8 mouse cellular contexts compared by ENCODE assay signal in the genomic region with DNA sequence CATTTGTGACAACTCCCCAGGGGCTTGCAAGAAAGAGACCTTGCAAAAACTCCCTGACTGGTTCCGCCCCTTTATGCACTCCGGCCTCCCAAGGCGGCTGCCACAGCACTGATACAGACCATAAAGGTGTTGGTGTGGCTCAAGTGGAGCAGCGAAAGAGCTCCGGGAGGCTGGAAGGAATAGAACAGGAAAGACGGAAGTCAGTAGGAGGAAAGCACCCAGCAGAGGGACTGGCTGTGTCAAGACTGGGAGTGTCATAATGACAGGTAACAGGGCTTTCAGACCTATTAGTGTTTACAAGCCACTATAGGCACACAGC. TPM values are rescaled to one million over a fixed set of nuclear protein-coding genes. Genes with fewer than 3 reads are reported as not detected.
A peak's percentile ranks its signal among the peaks of the same experiment; 100 is the strongest.
DNase-seq lines count a peak whose midpoint lies in the region; ATAC-seq lines count a peak whose summit lies in the region.

No protein-coding gene starts in this region.

- peak; percentile 8 for ATAC-seq in inflammation-experienced regulatory T-cells, adult 6 months
- ATAC-seq in midbrain, embryonic 12.5 days (ENCODE audit: low FRiP score, low read depth): no peak

- no peak overlapping the region for H3K9ac ChIP-seq in midbrain, embryonic 12.5 days (replicated peaks)

- peak overlapping the region; percentile 85 for H3K4me2 ChIP-seq in midbrain, embryonic 12.5 days (replicated peaks)

- no peaks in the 10 kb centered on the region for H3K4me1 ChIP-seq in brown adipose tissue, adult 24 weeks (ENCODE audit: control insufficient read depth, insufficient read depth, insufficient read length, low read length)
- H3K4me1 ChIP-seq in midbrain, embryonic 12.5 days: peaks cover 14% of the 10 kb centered on the region

- no peak overlapping the region for H3K27ac ChIP-seq in brown adipose tissue, adult 24 weeks (replicated peaks; ENCODE audit: low read depth, low read length)
- no peak overlapping the region for H3K27ac ChIP-seq in midbrain, embryonic 12.5 days (replicated peaks)

- peaks cover 54% of the 10 kb centered on the region for H3K27me3 ChIP-seq in midbrain, embryonic 12.5 days

- WGBS in midbrain, embryonic 12.5 days: 16% methylated on average over 6 of the region's 6 CpGs

- H3K36me3 ChIP-seq in midbrain, embryonic 12.5 days: peaks cover 3% of the 10 kb centered on the region

- H3K4me3 ChIP-seq in brown adipose tissue, adult 24 weeks (ENCODE audit: insufficient read depth, low read depth, low read length): peak overlapping the region; percentile 56; the same call in 1 of the 2 replicates
- H3K4me3 ChIP-seq in midbrain, embryonic 12.5 days: peak overlapping the region; percentile 52

- peak; percentile 11 for DNase-seq in kidney, adult 11 months
- no peak for DNase-seq in kidney, postnatal 10 days
- DNase-seq in layer of hippocampus, postnatal 10 days (ENCODE audit: low spot score in 2 of 2): no peak
- DNase-seq in right cerebral cortex, postnatal 25 days: no peak
- DNase-seq in frontal cortex, postnatal 10 days (ENCODE audit: low spot score in 2 of 2): no peak

- H3K9me3 ChIP-seq in midbrain, embryonic 12.5 days: no peaks in the 10 kb centered on the region

RNA-seq across cellular contexts. Expression of gene Bmp8a, which starts 0.4 kb away (rescaled TPM):
- not detected in 2 replicates for polyA plus RNA-seq in brown adipose tissue, adult 24 weeks (2012; ENCODE audit: insufficient read depth, insufficient read length, missing spikeins)
- polyA plus RNA-seq in inflammation-experienced regulatory T-cells, adult 6 months (2017; shearing (Covaris generic)): not detected
- 0.12 and 0.19 TPM in 2 replicates for polyA plus RNA-seq in midbrain, embryonic 12.5 days (2016; fragmentation: Nextera tagmentation; extraction: Ambion mirVana)
- total RNA-seq in layer of hippocampus, postnatal 10 days (2021): not detected

RNA-seq across cellular contexts. Expression of gene Oxct2a, which starts 20.0 kb away (rescaled TPM):
- not detected in 2 replicates for polyA plus RNA-seq in brown adipose tissue, adult 24 weeks (2012; ENCODE audit: insufficient read depth, insufficient read length, missing spikeins)
- not detected for polyA plus RNA-seq in inflammation-experienced regulatory T-cells, adult 6 months (2017; shearing (Covaris generic))
- not detected in 2 replicates for polyA plus RNA-seq in midbrain, embryonic 12.5 days (2016; fragmentation: Nextera tagmentation; extraction: Ambion mirVana)
- total RNA-seq in layer of hippocampus, postnatal 10 days (2021): not detected
